Mouse (Mus musculus) kidney, postnatal 4 days (tissue): ENCODE measurements around the gene Far2.

ENCODE experiments used
- DNase-seq, 2 experiments: peaks; one replicate each; pipeline ENCODE4 v3.0.0; 2021; ENCODE audit warnings: mixed read lengths in 2 of 2

Gene Far2

GRCm38 (mm10) chr6:148046881-148047649 is at the start of gene Far2:
Far2 (plus strand) TSS chr6:148047259.
- peak; percentile 36 to 48 for DNase-seq

DNA sequence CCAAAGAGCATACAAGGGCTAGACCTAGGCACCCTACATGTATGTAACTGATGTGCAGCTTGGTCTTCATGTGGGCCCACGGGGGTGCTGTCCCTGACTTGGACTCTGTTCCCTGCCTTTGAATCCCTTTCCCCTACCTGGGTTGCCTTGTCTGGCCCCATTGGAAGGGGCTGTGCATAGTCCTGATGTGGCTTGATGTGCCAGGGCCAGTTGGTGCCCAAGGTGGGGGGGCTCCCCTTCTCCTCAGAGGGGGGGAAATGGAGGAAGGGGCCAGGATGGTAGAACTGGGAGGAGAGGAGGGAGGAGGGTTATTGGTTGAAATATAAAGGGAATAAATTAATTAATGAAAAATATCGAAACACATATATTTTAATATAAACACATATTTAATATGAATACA is 46.6 kb upstream of the Far2 start:
- no peak for DNase-seq

DNA sequence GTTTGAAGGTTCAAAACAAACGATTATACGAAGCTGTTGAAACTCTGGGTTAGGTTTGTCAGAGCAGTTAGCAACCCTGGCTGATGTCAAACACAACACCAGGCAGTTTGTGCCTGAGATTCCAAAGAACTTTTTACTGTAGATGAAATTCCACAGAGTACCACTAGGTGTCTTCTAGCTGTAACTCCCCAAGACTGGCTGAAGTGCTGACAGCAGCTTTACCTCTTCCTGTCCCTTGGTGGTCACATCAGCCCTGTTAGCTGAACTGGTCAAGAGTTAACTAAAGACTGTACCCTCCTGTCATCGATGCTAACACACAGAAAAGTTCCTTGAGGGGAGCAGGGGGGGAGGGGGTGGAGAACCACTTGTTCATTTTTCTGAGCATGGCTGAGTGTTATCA is 46.0 kb upstream of the Far2 start:
- peak; percentile 4 to 14 for DNase-seq

- DNase-seq, result no peak
Measured at GRCm38 (mm10) chr6:148006118-148006837, 40.8 kb upstream of the Far2 start.

DNA sequence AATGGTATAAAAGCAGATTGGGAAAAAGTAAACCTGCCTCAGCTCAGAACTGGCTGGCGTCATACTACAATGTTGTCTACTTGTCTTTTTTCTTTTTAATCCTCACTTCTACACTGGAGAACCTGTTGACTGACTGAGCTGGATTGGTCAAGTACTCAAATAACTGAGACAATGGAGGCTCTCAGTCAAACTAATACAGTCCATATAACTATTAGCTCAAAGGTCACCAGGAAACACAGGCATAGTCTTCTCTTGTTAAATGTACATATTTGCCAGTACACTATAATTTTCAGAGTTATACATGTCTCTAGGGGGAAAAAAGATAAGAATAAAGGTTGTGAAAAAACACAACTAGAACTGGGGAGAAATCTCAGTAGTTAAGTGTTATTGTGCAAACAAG is 6.3 kb upstream of the Far2 start:
- no peak for DNase-seq

DNA sequence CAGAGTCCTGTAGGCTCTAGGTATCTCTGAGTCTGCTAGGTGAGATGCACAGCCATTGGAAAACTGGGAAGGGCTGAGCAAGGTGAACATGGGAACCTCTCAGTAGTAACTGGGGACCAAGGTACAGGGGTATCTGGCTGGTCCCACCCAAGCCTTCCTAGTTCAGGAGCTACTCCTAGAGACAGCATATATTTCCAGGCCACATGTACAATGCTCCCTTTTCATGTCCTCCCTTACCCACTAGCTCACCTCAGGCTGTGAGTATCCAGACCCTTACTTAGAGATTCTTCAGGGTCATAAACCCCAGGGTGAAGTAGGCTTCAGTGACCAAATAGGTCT is 560 bp downstream of the Far2 start:
- DNase-seq, result no peak

GRCm38 (mm10) chr6:148063131-148063530 is 16.1 kb downstream of the Far2 start:
- no peak for DNase-seq

DNA sequence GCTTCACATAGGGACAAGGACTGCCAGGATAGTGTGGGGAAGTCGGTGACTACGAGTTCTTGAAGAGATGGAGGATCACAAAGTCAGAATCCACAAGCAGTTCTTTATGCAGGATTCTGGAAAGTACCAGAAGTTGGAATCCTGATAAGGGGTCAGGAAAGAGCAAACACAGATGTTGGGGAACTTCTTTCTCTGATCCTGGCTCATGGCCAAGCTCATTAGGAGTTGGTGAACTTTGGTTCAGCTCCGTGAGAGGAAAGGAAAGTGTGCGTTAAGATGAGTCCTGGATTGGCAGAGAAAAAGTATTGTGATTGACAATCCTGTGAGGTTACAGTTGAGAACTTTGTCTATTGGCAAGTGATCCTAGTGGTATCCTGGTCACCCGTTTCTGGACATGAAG is 19.2 kb downstream of the Far2 start:
- no peak for DNase-seq

DNA sequence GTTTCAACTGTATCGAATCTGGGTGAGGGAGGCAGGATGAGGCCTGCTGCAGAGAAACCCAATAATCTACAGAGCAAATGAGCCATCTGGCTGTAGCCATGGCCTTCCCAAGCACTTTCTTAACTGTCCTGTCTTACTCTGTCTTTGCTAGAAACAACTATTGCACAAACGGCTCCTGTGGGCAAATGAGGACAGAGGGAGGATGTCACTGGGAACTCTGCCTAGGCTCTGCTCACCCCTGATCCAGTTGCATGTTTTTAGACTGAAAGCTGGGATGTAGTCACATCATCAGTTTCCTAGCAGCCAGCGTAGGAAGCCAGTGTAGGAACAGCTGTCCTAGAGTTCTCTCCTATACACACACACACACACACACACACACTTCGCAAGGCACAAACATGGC is 21.7 kb downstream of the Far2 start:
- no peak for DNase-seq

DNA sequence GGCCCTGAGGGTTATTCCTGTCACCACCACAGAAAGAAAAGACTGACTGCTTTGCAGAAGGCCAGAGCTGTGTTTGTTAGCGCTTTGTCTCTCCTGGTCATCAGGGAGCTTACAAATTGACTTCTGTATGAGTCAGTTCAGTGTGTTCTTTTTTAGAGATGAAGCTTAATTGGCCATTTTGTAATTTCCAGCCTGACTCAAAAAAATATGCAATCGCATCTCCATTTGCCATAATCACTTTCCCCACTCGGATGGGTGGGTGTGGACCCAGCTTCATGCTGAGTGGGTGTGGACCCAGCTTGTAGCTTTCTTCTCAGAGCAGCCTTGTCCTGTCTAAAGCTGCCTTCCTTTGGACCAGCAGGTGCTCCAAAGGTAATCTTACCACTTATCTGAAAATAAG is 26.5 kb downstream of the Far2 start:
- DNase-seq, result no peak

GRCm38 (mm10) chr6:148074211-148074864 is 27.3 kb downstream of the Far2 start:
- peak in 1 of 2 experiments; percentile 12 for DNase-seq

DNA sequence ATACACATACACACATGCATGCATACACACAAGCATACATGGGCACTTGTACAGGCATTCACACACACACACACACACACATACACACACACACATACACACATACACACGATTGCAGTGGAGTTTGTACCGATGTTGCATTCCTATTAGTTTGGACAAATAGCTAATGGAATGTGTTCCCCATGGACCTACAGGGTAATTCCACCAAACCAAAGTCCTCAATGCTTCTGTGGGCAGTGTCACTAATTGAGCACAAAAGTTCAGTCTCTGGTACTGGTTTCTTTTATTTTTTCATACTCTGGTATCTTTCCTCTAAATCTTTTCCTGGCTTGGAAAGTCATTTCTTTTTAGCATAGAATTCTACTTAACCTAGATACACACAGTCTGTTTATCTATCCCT is 36.8 kb downstream of the Far2 start:
- DNase-seq, result no peak

- no peak for DNase-seq
Measured at GRCm38 (mm10) chr6:148084403-148084802, 37.3 kb downstream of the Far2 start.

DNA sequence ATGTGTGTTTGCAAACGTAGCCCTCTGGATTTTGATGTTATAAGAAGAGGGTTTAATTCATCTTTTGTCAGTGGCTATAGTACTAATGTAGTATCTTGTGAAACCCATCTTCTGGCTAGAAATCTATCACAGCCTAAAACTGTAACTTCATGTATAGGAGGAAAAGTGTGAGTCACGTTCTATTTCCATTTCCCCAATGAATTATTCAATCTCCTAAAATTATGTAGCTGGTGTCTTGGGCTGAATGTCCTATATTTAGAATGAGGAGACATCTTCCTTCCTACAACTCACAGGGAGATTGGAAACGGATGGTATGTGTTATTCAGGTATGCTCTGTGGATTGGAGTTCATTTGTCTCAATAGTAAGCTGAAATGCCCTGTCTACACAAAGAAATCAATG is 50.0 kb downstream of the Far2 start:
- DNase-seq, result no peak

GRCm38 (mm10) chr6:148101977-148102376 is 54.9 kb downstream of the Far2 start:
- DNase-seq, result no peak

DNA sequence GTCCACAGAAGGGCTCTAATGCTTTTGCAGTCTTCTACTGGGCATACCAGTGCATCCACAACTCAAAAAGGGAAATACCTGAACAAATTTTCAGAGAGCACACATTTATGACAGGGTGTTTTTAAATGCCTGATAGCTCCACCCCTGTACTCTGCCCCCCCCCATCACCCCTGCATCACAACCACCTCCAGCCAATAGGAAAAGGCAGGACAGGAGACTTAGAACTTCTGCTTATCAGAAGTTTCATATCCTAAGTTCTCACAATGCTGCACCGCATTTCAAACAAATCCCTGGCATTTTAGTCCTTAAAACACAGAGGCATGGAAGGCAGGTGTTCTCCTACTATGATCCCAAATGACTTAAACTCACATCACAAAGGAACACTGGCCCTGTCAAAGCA is 55.4 kb downstream of the Far2 start:
- DNase-seq, result no peak

GRCm38 (mm10) chr6:148104212-148104611 is 57.2 kb downstream of the Far2 start:
- peak; percentile 59 to 64 for DNase-seq

DNA sequence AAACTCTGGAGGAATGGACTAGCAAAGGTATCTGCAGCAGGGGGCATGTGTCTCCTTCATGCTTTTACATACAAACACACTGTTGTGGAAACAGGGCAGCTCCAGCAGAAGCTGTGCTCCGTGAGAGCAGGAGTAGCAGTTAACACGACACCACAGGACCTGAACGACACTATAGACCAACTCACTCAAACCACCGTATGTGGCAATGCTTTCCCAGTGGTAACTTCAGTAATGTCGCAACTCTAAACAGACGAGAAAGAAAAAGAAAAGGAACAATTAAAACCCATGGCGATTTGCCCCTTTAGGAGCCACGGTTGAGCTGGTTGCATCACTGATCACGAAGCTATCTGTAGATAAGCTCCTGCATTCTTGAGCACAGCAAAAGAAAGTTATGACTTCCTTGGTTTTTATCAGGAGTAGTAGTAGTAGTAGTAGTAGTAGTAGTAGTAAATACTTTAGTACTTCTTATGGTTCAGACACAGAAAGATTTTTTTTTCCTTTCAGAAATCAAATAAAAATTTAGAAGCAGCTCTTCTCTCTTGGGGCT is 58.7 kb downstream of the Far2 start:
- no peak for DNase-seq

GRCm38 (mm10) chr6:148108741-148109472 is 61.8 kb downstream of the Far2 start:
- DNase-seq, result no peak

GRCm38 (mm10) chr6:148110996-148111633 is 64.1 kb downstream of the Far2 start:
- no peak for DNase-seq

DNA sequence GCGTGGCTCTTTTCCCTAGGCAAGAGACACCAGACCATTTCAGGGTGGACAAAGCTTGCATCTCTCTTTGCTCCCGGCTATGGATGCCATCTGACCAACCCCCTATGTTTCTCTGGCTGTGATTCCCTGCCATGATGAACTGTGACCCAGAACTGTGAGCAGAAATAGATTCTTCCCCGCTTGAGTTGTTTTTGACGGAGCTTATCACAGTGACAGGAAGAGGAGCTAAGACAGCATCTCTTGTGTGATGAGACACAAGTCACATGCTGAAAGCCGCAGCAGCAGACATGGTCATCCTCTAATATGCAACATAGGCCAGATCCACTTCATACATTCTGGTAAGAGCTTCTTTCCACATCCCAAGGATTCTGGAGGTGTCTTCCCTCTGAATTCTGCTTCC is 69.3 kb downstream of the Far2 start:
- DNase-seq, result no peak

- no peak for DNase-seq
Measured at GRCm38 (mm10) chr6:148116907-148117306, 69.8 kb downstream of the Far2 start.

DNA sequence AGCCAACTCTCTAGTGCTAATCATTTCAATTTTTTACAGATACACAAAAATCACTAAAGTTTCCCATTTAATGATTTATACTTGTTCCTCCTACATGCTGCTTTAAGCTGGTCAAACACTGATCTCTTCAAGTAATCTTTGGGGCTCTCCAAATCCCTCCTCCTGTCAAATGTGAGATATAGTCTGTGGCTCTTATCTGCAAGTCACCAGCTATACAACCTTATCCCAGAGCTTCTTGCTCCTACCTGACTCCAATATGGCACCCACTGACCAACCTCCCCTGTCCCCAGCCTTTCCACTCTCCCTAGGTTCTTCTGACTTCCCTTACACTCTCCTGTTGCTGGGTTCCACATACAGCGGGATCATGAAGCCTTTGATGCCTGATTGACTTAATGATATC is 70.6 kb downstream of the Far2 start:
- no peak for DNase-seq
